Mouse (Mus musculus) CH12.LX (cell line): ENCODE measurements at regions not wholly inside any gene's neighbourhood (a gene's known extent, or its start where the extent isn't known, plus 50 kb on each side); places are given as distances from the start of the nearest gene placed in this dataset.

Source experiments
- CHD2 ChIP-seq: IDR thresholded peaks from 2 replicates; pipeline ENCODE4 v1.6.1; 2011; ENCODE audit warnings: low read length, improper control_type of control experiment
- CTCF ChIP-seq, 2 experiments: IDR thresholded peaks in 1 of 2; conservative IDR thresholded peaks in 1 of 2; 2 replicates each; pipeline ENCODE4 v1.5.1; 2011 to 2012; ENCODE audit warnings: low read depth in 2 of 2, low read length in 2 of 2, improper control_type of control experiment in 1 of 2, inconsistent platforms in 1 of 2, mild to moderate bottlenecking in 1 of 2, moderate library complexity in 1 of 2
- E2F4 ChIP-seq: IDR thresholded peaks from 2 replicates; pipeline ENCODE4 v1.6.1; 2011; ENCODE audit warnings: low read depth, low read length, improper control_type of control experiment; ENCODE audit not compliant: insufficient replicate concordance
- POLR2A ChIP-seq: IDR thresholded peaks from 2 replicates; pipeline ENCODE4 v1.6.1; 2011; ENCODE audit warnings: low read depth, mild to moderate bottlenecking, improper control_type of control experiment, low read length
- ZNF384 ChIP-seq: IDR thresholded peaks from 2 replicates; pipeline ENCODE4 v1.6.1; 2012; ENCODE audit warnings: low read depth, low read length, improper control_type of control experiment, inconsistent platforms

GRCm38 (mm10) chr9:31690921-31691475 lies 222.3 kb downstream of the Barx2 start:
- no peak for TF ChIP-seq E2F4
- no peak for TF ChIP-seq POLR2A
- TF ChIP-seq CHD2: no peak
- no peak for TF ChIP-seq ZNF384
- TF ChIP-seq CTCF (conservative IDR thresholded peaks at IDR 0.05 in 1 of 2, IDR thresholded peaks at IDR 0.05 in 1 of 2; ENCODE audit: low read depth in 2 of 2, low read length in 2 of 2): no peak
